Mouse (Mus musculus) lung, postnatal 0 days (tissue): ENCODE data around the gene Gnb5. TPM values are rescaled to one million over a fixed set of nuclear protein-coding genes. Genes with fewer than 3 reads are reported as not detected.

Source experiments
- ATAC-seq: fragments of 200-750 bp; cut with Nextera tagmentation; 2 replicates; pipeline ENCODE4 v1.8.0; 2017; ENCODE audit warnings: moderate library complexity
- DNase-seq: peaks from one replicate; pipeline ENCODE4 v3.0.0-alpha.2; 2016; ENCODE audit warnings: low spot score
- H3K27ac ChIP-seq: fragments of 300-500 bp; sonication (generic); 2 replicates; pipeline ENCODE4 v1.5.1; 2014; ENCODE audit warnings: antibody characterized with exemption, mild to moderate bottlenecking, low read length, mixed read lengths
- H3K27me3 ChIP-seq: fragments of 300-500 bp; sonication (generic); replicated peaks from 2 replicates; pipeline ENCODE4 v1.6.1; 2014; ENCODE audit warnings: low read length, mixed read lengths; ENCODE audit not compliant: insufficient read depth
- H3K36me3 ChIP-seq: fragments of 300-500 bp; sonication (generic); 2 replicates; pipeline ENCODE4 v1.6.1; 2014; ENCODE audit warnings: low read length, mixed read lengths; ENCODE audit not compliant: insufficient read depth
- H3K4me1 ChIP-seq: fragments of 300-500 bp; sonication (generic); 2 replicates; pipeline ENCODE4 v1.6.1; 2014; ENCODE audit warnings: antibody characterized with exemption, low read depth, low read length, mixed read lengths; ENCODE audit not compliant: insufficient read depth
- H3K4me2 ChIP-seq: fragments of 300-500 bp; sonication (generic); replicated peaks from 2 replicates; pipeline ENCODE4 v1.6.1; 2014; ENCODE audit warnings: low read depth, mild to moderate bottlenecking, low read length, moderate library complexity, mixed read lengths
- H3K4me3 ChIP-seq: fragments of 300-500 bp; sonication (generic); 2 replicates; pipeline ENCODE4 v1.5.1; 2014; ENCODE audit warnings: low read depth, low read length
- H3K9ac ChIP-seq: fragments of 300-500 bp; sonication (generic); replicated peaks from 2 replicates; pipeline ENCODE4 v1.6.1; 2014; ENCODE audit warnings: low read depth, mild to moderate bottlenecking
- H3K9me3 ChIP-seq: fragments of 300-500 bp; sonication (generic); 2 replicates; pipeline ENCODE4 v1.6.1; 2016; ENCODE audit warnings: low read length, mixed read lengths
- CTCF ChIP-seq: IDR thresholded peaks from 2 replicates; pipeline ENCODE4 v1.5.1; 2016; ENCODE audit warnings: antibody characterized with exemption, mild to moderate bottlenecking
- EP300 ChIP-seq: IDR thresholded peaks from 2 replicates; pipeline ENCODE4 v1.6.1; 2016; ENCODE audit warnings: antibody characterized with exemption, mild to moderate bottlenecking, control low read depth
- WGBS: fragments of 180-500 bp; shearing (Covaris S2); extraction: QIAGEN DNeasy Blood & Tissue Kit; methylation state at CpG from one replicate; pipeline ENCODE4 v1.1.7; 2014; 5-methylcytosine and 5-hydroxymethylcytosine counted together
- polyA plus RNA-seq: library from polyadenylated mRNA; unstranded; fragments of >200 nt; fragmentation: Nextera tagmentation; extraction: Ambion mirVana; gene quantifications from 2 replicates; pipeline ENCODE4 v1.2.1, GENCODE M21; 2015

Gene Gnb5
- polyA plus RNA-seq, 1 experiment from 2014 or later, result 11.5 TPM

DNA sequence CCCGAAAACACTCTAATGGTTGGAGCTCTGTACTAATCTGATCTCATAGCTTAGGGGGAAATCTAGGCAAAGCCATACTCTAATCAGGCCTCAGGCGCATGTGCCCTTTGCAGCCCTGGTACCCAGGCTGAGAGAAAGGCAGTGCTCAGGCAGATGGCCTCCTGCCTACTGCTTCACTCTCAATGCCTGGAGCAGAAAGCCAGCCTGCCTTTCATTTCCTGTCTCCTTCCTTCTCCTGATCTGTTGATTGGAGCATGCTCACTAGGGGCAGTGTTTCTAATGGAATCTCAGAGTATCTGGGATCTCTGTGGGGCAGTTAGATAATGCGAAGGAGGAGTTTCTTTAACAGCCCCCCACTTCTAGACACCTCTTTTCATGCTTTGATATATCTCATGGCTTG, 13.3 kb downstream of the Gnb5 start:
- WGBS, result 82% methylated on average over 3 of the region's 3 CpGs
- no peaks in the 10 kb centered on the region for H3K4me1 ChIP-seq
- H3K36me3 ChIP-seq, result no peaks in the 10 kb centered on the region
- no peak overlapping the region for H3K27ac ChIP-seq
- no peak overlapping the region for H3K9ac ChIP-seq
- no peaks in the 10 kb centered on the region for H3K27me3 ChIP-seq
- no peak overlapping the region for H3K4me3 ChIP-seq
- ATAC-seq (no peak), DNase-seq (no peak)
- no peak overlapping the region for H3K4me2 ChIP-seq
- H3K9me3 ChIP-seq, result no peaks in the 10 kb centered on the region
- TF ChIP-seq EP300 (no peak), CTCF (peak; percentile 33; the same call in 1 of the 2 replicates)

DNA sequence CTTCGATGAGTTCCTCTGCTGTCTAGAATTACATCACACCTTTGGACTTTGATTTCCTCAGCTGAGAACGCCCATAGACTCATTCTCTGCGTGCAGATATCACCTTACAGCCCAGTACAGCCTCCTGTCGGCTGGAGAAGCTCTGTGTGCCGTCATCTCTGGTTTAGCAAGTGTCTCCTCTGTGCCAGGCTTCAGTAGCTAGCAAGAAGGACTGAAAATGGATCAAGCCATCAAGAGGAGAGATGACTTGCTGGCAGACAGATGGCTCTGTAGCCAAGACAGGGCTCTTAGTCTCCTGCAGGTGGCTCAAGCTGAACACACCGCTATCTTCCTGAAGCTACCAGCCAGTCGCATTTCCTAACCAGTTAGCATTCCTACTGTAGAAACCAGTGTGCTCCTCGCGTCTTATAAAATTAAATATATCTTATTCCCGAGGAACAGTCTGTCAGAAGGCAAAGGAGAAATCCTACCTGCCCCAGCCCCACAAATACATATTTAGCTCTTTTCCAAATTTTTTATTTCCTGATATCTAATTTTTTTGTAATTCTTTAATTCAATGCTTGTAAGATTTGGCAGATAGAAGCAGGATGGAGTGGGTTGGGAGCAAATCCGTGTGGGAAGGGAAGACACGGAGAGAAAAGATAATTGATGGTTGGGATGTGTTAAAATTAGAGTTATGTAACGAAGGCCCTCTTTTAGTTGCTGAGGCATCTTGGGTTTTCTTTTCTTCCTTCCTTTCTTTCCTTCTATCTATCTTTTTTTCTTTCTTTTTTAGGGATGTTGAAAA, 16.2 kb downstream of the Gnb5 start:
- Histone ChIP-seq H3K9ac (no peak overlapping the region), H3K4me3 (no peak overlapping the region), H3K27ac (no peak overlapping the region), H3K4me2 (no peak overlapping the region), H3K9me3 (no peaks in the 10 kb centered on the region), H3K27me3 (no peaks in the 10 kb centered on the region), H3K4me1 (no peaks in the 10 kb centered on the region), H3K36me3 (no peaks in the 10 kb centered on the region; the same call in 1 of the 2 replicates)
- 65% methylated on average over 13 of the region's 13 CpGs for WGBS
- DNase-seq, result no peak
- ATAC-seq, result no peak
- TF ChIP-seq CTCF (no peak), EP300 (no peak)

DNA sequence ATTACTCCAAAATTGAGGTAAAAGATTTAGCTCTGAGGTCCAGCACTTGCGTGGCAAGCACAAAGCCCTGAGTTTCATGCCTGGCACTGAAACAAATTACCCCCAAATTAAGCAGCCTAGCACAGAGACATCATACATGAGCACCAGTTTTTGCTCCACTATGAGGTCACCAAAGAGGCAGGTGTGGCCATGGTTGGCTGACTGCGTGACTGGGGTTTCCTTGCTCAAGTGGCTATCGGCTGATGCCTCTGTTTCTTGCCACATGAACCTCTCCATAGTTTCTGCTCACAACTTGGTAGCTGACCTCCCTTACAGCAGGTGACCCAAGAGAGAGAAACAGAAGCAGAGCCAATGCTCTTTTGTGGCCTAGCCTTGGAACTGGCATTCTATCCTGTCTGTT, 22.0 kb downstream of the Gnb5 start:
- TF ChIP-seq EP300, result no peak
- Histone ChIP-seq H3K36me3 (peaks cover 4% of the 10 kb centered on the region; the same call in 1 of the 2 replicates), H3K4me3 (no peak overlapping the region), H3K27ac (no peak overlapping the region), H3K4me2 (no peak overlapping the region), H3K9ac (no peak overlapping the region), H3K9me3 (no peaks in the 10 kb centered on the region), H3K27me3 (no peaks in the 10 kb centered on the region), H3K4me1 (no peaks in the 10 kb centered on the region)
- 92% methylated on average over 3 of the region's 3 CpGs for WGBS
- no peak for ATAC-seq
- no peak for DNase-seq

DNA sequence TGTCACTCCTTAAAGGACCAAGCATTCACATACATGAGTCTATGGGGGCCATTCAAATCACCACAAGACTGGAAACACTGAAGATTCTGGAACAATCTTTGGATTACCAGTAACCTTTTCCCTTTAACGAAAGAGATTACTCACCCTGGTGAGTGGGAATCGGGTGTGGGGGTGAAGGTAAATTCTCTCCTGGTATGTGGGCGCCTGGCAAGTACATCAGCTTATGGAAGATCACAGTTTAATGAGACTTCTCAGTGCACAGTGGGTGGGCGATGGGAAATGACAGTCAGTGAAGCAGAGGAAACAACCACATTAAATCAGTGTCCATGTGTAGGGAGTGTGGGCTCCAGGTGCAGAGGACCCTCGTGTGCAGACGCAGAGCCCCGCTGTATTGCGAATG, 24.7 kb downstream of the Gnb5 start:
- no peak for TF ChIP-seq EP300
- TF ChIP-seq CTCF, result no peak
- H3K27me3 ChIP-seq, result no peaks in the 10 kb centered on the region
- 90% methylated on average over 8 of the region's 8 CpGs for WGBS
- DNase-seq (no peak), ATAC-seq (no peak)
- peaks cover 4% of the 10 kb centered on the region; the same call in 1 of the 2 replicates for H3K36me3 ChIP-seq
- no peak overlapping the region for H3K9ac ChIP-seq
- H3K27ac ChIP-seq, result no peak overlapping the region
- no peaks in the 10 kb centered on the region for H3K9me3 ChIP-seq
- no peak overlapping the region for H3K4me2 ChIP-seq
- H3K4me3 ChIP-seq, result no peak overlapping the region
- H3K4me1 ChIP-seq, result no peaks in the 10 kb centered on the region

DNA sequence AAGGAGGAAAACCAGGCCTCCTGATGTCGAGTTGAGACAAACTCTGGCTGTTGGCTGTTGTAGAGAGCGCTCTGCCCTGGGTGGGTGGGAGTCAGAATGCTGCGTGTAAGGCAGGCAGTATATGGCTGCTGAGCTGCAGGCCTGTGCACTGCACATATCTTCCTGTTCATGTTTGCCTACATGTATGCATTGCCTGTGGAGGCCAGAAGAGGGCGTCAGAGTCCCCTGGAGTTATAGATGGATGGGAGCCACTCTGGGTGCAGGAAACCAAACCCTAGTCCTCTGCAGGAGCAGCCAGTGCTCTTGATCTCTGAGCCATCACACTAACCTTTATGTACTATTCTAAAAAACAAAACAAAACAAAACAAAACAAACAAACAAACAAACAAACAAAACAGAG, 28.4 kb downstream of the Gnb5 start:
- ATAC-seq (no peak), DNase-seq (no peak)
- Histone ChIP-seq H3K9ac (no peak overlapping the region), H3K27ac (no peak overlapping the region), H3K27me3 (no peaks in the 10 kb centered on the region), H3K4me3 (no peak overlapping the region), H3K4me1 (no peaks in the 10 kb centered on the region), H3K36me3 (peaks cover 5% of the 10 kb centered on the region; the same call in 1 of the 2 replicates), H3K9me3 (no peaks in the 10 kb centered on the region), H3K4me2 (no peak overlapping the region)
- TF ChIP-seq CTCF (peak; percentile 27), EP300 (no peak)
- 69% methylated on average over 4 of the region's 4 CpGs for WGBS

DNA sequence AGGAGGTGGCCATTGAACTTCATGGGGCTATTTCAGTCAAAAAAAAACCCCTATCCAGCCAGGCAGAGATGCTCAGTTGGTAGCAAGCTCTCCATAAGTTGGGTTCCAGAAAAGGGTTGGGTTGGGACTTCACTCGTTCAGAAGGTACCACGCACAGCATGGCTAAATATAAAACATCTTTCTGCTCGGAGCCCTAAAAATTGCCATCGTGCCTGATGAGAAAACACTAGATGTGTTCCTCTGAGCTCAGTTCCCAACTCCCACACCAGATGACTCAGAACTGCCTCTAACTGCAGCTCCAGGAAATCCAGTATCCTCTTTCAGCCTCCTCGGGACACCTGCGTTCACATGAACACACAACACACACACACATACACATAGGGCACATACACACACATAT, 31.9 kb downstream of the Gnb5 start:
- 93% methylated on average over 6 of the region's 6 CpGs for WGBS
- no peak for ATAC-seq
- Histone ChIP-seq H3K27me3 (no peaks in the 10 kb centered on the region), H3K9me3 (no peaks in the 10 kb centered on the region), H3K4me2 (no peak overlapping the region), H3K36me3 (peaks cover 4% of the 10 kb centered on the region; the same call in 1 of the 2 replicates), H3K9ac (no peak overlapping the region), H3K27ac (no peak overlapping the region), H3K4me1 (no peaks in the 10 kb centered on the region), H3K4me3 (no peak overlapping the region)
- TF ChIP-seq CTCF, result no peak
- TF ChIP-seq EP300, result no peak
- DNase-seq, result no peak
